Mouse (Mus musculus): ENCODE data around the gene Vmn1r114.
"Not testable (repeated sequence)": the region's sequence is repeated elsewhere in the genome, so short reads cannot be mapped to it uniquely, and the experiment has no call there.

Gene Vmn1r114

DNA sequence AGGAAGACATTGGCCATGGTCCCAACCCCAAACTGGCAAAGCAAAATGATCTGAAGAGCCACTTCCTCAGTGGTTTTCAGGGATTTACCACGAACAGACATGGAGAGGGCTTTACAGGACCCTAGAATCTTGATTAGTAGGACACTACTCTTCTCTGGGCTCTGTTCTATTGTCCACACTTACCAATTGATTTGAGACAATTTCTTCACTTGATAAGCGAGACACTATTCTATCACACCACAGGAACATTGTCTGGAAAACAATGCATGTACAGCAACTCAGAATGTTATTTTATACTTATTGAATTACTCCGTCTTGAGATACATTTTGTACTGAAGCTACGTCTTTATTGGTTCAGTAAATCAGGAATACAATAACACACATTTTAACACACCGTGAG lies at the start of gene Vmn1r114:
Vmn1r114 (minus strand) TSS at position 101 of the 400 bp plus-strand sequence.
- not testable (repeated sequence) for DNase-seq

DNA sequence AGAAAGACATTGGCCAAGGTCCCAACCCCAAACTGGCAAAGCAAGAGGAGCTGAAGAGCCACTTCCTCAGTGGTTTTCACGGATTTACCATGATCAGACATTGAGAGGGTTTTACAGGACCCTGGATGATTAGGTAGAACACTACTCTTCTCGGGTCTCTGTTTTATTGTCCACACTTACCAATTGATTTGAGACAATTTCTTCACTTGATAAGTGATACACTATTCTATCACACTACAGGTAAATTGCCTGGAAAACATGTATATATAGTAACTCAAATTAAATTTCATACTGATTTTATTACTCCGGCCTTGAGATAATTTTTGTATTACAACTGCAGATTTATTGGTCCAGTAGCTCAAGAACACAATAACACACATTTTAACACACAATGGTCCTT lies 32.9 kb upstream of the Vmn1r114 start, which contains the start of gene Vmn1r115:
Vmn1r115 (minus strand) TSS at position 101 of the 400 bp plus-strand sequence.
- DNase-seq, result not testable (repeated sequence)

DNA sequence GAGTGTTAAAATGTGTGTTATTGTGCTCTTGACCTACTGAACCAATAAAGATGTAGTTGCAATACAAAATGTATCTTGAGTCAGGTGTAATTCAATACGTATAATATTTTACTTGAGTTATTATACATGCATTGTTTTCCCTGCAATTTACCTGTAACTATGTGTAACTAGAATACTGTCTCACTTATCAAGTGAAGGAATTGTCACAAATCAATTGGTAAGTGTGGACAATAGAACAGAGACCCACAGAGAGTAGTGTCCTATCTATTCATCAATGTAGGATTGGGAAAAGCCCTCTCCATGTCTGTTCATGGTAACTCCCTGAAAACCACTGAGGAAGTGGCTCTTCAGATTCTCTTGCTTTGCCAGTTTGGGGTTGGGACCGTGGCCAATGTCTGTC lies 25.0 kb downstream of the Vmn1r114 start, which contains the start of gene Vmn1r113:
Vmn1r113 (plus strand) TSS at position 301 of the 400 bp plus-strand sequence.
- not testable (repeated sequence) for DNase-seq

DNA sequence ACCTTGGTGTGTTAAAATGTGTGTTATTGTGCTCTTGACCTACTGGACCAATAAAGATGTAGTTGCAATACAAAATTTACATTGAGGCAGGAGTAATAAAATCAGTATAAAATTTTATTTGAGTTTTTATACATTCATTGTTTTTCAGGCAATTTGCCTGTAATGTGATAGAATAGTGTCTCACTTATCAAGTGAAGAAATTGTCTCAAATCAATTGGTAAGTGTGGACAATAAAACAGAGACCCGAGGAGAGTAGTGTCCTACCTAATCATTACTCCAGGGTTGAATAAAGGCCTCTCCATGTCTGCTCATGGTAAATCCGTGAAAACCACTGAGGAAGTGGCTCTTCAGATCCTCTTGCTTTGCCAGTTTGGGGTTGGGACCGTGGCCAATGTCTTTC lies 41.1 kb downstream of the Vmn1r114 start, which contains the start of gene Vmn1r112:
Vmn1r112 (plus strand) TSS at position 301 of the 400 bp plus-strand sequence.
- not testable (repeated sequence) for DNase-seq
